ENCODE assay signal across 30 mouse cellular contexts in genomic region chr10:34995011-34995410, GRCm38 (mm10).
"Had no signal": no experiment of that assay in that cellular context is flagged by ENCODE, and none has a peak within 500 bp of the region (broad histone marks: within the 10 kb centered on the region; RNA-seq: fewer than 3 reads in every experiment).

No protein-coding gene starts in this region.

- H3K4me1 ChIP-seq: limb, embryonic 10.5 days; limb, embryonic 12.5 days; limb, embryonic 13.5 days; limb, embryonic 15.5 days; liver, embryonic 12.5 days; liver, embryonic 13.5 days; liver, embryonic 15.5 days; lung, embryonic 15.5 days; megakaryocyte, embryonic 14.5 days; midbrain, embryonic 10.5 days; midbrain, embryonic 12.5 days; midbrain, embryonic 13.5 days; midbrain, embryonic 15.5 days had no signal

- H3K9me3 ChIP-seq: limb, embryonic 10.5 days; limb, embryonic 12.5 days; limb, embryonic 13.5 days; limb, embryonic 15.5 days; liver, embryonic 12.5 days; liver, embryonic 13.5 days; liver, embryonic 15.5 days; lung, embryonic 15.5 days; midbrain, embryonic 10.5 days; midbrain, embryonic 12.5 days; midbrain, embryonic 13.5 days; midbrain, embryonic 15.5 days had no signal

- H3K9ac ChIP-seq: limb, embryonic 12.5 days; limb, embryonic 13.5 days; limb, embryonic 15.5 days; liver, embryonic 12.5 days; liver, embryonic 13.5 days; liver, embryonic 14.5 days; liver, embryonic 15.5 days; liver, postnatal 0 days; lung, embryonic 14.5 days; lung, embryonic 15.5 days; midbrain, embryonic 12.5 days; midbrain, embryonic 13.5 days; midbrain, embryonic 15.5 days had no signal

- DNase-seq: left cerebral cortex, postnatal 4 days; liver; liver, embryonic 13.5 days; liver, postnatal 0 days; lung, adult 18-20 months; lung, adult 2 months; lung, embryonic 14.5 days; lung, postnatal 10 days; lung, postnatal 14 days; lung, postnatal 36 days; lung, postnatal 4 days; midbrain, embryonic 14.5 days had no signal

- H3K36me3 ChIP-seq: limb, embryonic 10.5 days; limb, embryonic 12.5 days; limb, embryonic 13.5 days; limb, embryonic 15.5 days; liver, embryonic 12.5 days; liver, embryonic 13.5 days; liver, embryonic 15.5 days; lung, embryonic 15.5 days; midbrain, embryonic 10.5 days; midbrain, embryonic 12.5 days; midbrain, embryonic 13.5 days; midbrain, embryonic 15.5 days had no signal

- H3K4me2 ChIP-seq: limb, embryonic 12.5 days; limb, embryonic 13.5 days; limb, embryonic 15.5 days; liver, embryonic 12.5 days; liver, embryonic 13.5 days; liver, embryonic 15.5 days; lung, embryonic 14.5 days; lung, embryonic 15.5 days; midbrain, embryonic 11.5 days; midbrain, embryonic 12.5 days; midbrain, embryonic 13.5 days; midbrain, embryonic 15.5 days had no signal

- ATAC-seq: liver, embryonic 12.5 days; liver, postnatal 0 days; lung, postnatal 0 days; midbrain, embryonic 13.5 days; midbrain, embryonic 15.5 days; midbrain, embryonic 16.5 days had no signal

- H3K27ac ChIP-seq: limb, embryonic 10.5 days; limb, embryonic 12.5 days; limb, embryonic 13.5 days; limb, embryonic 15.5 days; liver, embryonic 12.5 days; liver, embryonic 13.5 days; liver, embryonic 14.5 days; liver, embryonic 15.5 days; lung, embryonic 15.5 days; macrophage; midbrain, embryonic 10.5 days; midbrain, embryonic 12.5 days; midbrain, embryonic 13.5 days; midbrain, embryonic 15.5 days had no signal

- H3K27me3 ChIP-seq: limb, embryonic 12.5 days; limb, embryonic 13.5 days; limb, embryonic 15.5 days; liver, embryonic 12.5 days; liver, embryonic 13.5 days; liver, embryonic 15.5 days; lung, embryonic 15.5 days; megakaryocyte, embryonic 14.5 days; midbrain, embryonic 12.5 days; midbrain, embryonic 13.5 days; midbrain, embryonic 15.5 days had no signal

- H3K4me3 ChIP-seq: limb, embryonic 10.5 days; limb, embryonic 12.5 days; limb, embryonic 13.5 days; limb, embryonic 15.5 days; liver, embryonic 12.5 days; liver, embryonic 13.5 days; liver, embryonic 15.5 days; lung, embryonic 15.5 days; megakaryocyte, embryonic 14.5 days; midbrain, embryonic 10.5 days; midbrain, embryonic 12.5 days; midbrain, embryonic 13.5 days; midbrain, embryonic 15.5 days; myocyte had no signal
